Mouse (Mus musculus) ES-E14 (cell line): Measurements from ENCODE around the gene Tmem158.

Experiments
- CHD2 ChIP-seq: IDR thresholded peaks from 2 replicates; pipeline ENCODE4 v1.6.1; 2014; ENCODE audit warnings: mild to moderate bottlenecking, low read depth, low read length, inconsistent platforms
- HCFC1 ChIP-seq: IDR thresholded peaks from 2 replicates; pipeline ENCODE4 v1.6.1; 2012; ENCODE audit warnings: low read length, inconsistent platforms, borderline replicate concordance; ENCODE audit not compliant: insufficient read depth
- ZNF384 ChIP-seq: IDR thresholded peaks from 2 replicates; pipeline ENCODE4 v1.6.1; 2012; ENCODE audit warnings: low read depth, low read length, inconsistent platforms

DNA sequence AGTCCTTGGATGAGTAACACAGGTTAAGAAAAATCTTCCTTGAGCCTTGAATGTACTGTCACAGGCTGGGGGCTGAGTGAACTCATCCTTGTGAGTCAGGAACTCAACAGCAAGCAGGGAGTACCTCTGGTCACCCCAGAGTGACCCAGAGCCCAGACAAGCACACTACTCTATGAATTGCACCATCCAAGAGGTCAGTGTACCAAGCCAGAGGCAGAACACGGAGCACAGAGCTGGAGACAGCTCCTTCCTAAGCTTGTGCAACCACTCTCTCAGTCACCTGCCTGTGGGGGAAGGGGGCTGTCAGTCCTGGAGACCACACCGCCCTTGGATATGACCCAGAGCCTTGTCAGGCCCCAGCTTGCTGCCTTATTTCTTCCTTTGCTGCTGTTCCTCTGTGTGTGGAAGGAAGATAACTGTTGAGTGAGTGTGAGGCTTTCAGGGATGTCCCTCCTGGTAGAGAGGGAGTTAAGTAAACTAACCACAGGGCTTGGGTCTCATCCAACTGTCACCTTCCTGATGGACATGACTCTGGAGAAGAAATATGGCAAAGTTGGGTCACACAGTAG, 35.6 kb downstream of the Tmem158 start:
- TF ChIP-seq ZNF384 (no peak), CHD2 (no peak), HCFC1 (no peak)
